Mouse (Mus musculus): ENCODE data around the gene Dlec1. TPM values are rescaled to one million over a fixed set of nuclear protein-coding genes. Genes with fewer than 3 reads are reported as not detected.

The Dlec1 gene
- polyA plus RNA-seq, 1 experiment from 2014 or later = 0.57 TPM

- H3K27ac ChIP-seq (ENCODE audit: low read length) = no peak overlapping the region
- WGBS = 17% methylated on average over 15 of the region's 15 CpGs
- H3K4me2 ChIP-seq (ENCODE audit: low read length) = no peak overlapping the region
- H3K4me3 ChIP-seq (replicated peaks; ENCODE audit: low read length) = no peak overlapping the region
- H3K27me3 ChIP-seq (replicated peaks; ENCODE audit: control insufficient read depth, insufficient read depth, low read length) = peaks cover 7% of the 10 kb centered on the region; the same call in 1 of the 2 replicates
- H3K4me1 ChIP-seq (replicated peaks; ENCODE audit: control insufficient read depth, insufficient read depth, low read length) = peaks cover 8% of the 10 kb centered on the region
- H3K36me3 ChIP-seq (ENCODE audit: control insufficient read depth, insufficient read depth) = no peaks in the 10 kb centered on the region
- ATAC-seq = no peak
- H3K9ac ChIP-seq (replicated peaks; ENCODE audit: low read depth, low read length) = no peak overlapping the region
- H3K9me3 ChIP-seq (ENCODE audit: control insufficient read depth, low read length) = no peaks in the 10 kb centered on the region
Measured at GRCm38 (mm10) chr9:119100177-119100898, 1.9 kb upstream of the Dlec1 start.

DNA sequence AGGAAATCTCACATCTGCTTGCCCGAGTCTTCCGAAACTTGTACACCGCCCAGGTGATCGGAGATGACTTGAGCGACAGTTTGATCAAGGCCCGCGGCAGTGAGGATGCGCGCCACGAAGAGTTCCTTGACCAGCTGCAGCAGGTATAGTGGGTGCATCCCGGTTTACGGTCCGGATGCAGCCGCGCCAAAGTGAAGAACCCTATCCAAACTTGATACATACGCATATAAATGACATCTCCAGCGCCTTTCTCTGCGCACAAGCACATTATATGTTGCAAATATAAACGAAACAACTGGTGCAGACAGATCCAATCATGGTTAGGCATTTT is 470 bp downstream of the Dlec1 start:
- Histone ChIP-seq H3K9ac (replicated peaks; ENCODE audit: low read depth, low read length) (peak overlapping the region; percentile 59), H3K27me3 (replicated peaks; ENCODE audit: control insufficient read depth, insufficient read depth, low read length) (peaks cover 7% of the 10 kb centered on the region; the same call in 1 of the 2 replicates), H3K9me3 (ENCODE audit: control insufficient read depth, low read length) (no peaks in the 10 kb centered on the region), H3K4me2 (ENCODE audit: low read length) (peak overlapping the region; percentile 89), H3K27ac (ENCODE audit: low read length) (no peak overlapping the region), H3K36me3 (ENCODE audit: control insufficient read depth, insufficient read depth) (no peaks in the 10 kb centered on the region), H3K4me3 (replicated peaks; ENCODE audit: low read length) (peak overlapping the region; percentile 58), H3K4me1 (replicated peaks; ENCODE audit: control insufficient read depth, insufficient read depth, low read length) (peaks cover 8% of the 10 kb centered on the region)
- no peak for ATAC-seq
- WGBS = 3% methylated on average over 19 of the region's 19 CpGs

- 92% methylated on average over 4 of the region's 4 CpGs for WGBS
- Histone ChIP-seq H3K9me3 (ENCODE audit: control insufficient read depth, low read length) (no peaks in the 10 kb centered on the region), H3K36me3 (ENCODE audit: control insufficient read depth, insufficient read depth) (no peaks in the 10 kb centered on the region), H3K27ac (ENCODE audit: low read length) (no peak overlapping the region), H3K27me3 (replicated peaks; ENCODE audit: control insufficient read depth, insufficient read depth, low read length) (peaks cover 7% of the 10 kb centered on the region; the same call in 1 of the 2 replicates), H3K4me3 (replicated peaks; ENCODE audit: low read length) (no peak overlapping the region), H3K4me1 (replicated peaks; ENCODE audit: control insufficient read depth, insufficient read depth, low read length) (0 out of 2 replicates have a peak, but pooled peaks cover 5% of the 10 kb centered on the region), H3K9ac (replicated peaks; ENCODE audit: low read depth, low read length) (no peak overlapping the region), H3K4me2 (ENCODE audit: low read length) (no peak overlapping the region)
- no peak for ATAC-seq
Measured at GRCm38 (mm10) chr9:119107566-119107965, 5.3 kb downstream of the Dlec1 start.

DNA sequence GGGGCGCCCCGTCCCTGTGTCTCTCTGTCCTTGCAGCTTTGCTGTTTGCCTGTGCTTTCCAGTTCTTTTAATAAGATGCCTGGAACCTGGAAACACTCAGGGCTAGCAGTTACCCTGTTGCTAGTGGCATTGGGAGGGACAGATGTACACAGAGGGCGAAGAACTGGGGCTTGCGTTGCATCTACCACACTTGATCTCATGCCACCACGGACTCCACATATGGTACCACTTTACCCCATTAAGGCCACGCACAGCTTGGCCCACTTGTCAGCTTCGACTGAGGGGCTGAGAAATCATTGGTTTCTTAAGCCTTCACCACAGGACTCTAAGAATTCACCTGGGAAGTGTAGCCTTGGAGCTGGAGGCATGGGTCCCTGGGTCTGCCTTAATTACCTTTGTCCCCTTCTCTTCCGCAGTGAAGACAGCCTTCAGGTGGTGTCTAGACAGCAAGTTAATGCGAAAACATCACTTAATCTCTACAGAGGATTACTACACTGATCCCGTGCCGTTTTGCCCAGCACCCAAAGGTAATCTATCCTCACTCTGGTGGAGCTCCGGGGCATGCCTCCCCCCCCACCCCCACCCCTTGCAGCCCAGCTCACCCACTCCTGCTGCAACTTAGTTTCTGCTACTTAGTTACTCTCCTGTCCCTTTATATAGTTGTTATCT is 7.5 kb downstream of the Dlec1 start:
- Histone ChIP-seq H3K4me1 (replicated peaks; ENCODE audit: control insufficient read depth, insufficient read depth, low read length) (no peaks in the 10 kb centered on the region), H3K36me3 (ENCODE audit: control insufficient read depth, insufficient read depth) (no peaks in the 10 kb centered on the region), H3K27me3 (replicated peaks; ENCODE audit: control insufficient read depth, insufficient read depth, low read length) (no peaks in the 10 kb centered on the region), H3K9ac (replicated peaks; ENCODE audit: low read depth, low read length) (no peak overlapping the region), H3K4me3 (replicated peaks; ENCODE audit: low read length) (no peak overlapping the region), H3K4me2 (ENCODE audit: low read length) (no peak overlapping the region), H3K27ac (ENCODE audit: low read length) (no peak overlapping the region), H3K9me3 (ENCODE audit: control insufficient read depth, low read length) (no peaks in the 10 kb centered on the region)
- ATAC-seq = no peak
- WGBS = 53% methylated on average over 12 of the region's 12 CpGs

DNA sequence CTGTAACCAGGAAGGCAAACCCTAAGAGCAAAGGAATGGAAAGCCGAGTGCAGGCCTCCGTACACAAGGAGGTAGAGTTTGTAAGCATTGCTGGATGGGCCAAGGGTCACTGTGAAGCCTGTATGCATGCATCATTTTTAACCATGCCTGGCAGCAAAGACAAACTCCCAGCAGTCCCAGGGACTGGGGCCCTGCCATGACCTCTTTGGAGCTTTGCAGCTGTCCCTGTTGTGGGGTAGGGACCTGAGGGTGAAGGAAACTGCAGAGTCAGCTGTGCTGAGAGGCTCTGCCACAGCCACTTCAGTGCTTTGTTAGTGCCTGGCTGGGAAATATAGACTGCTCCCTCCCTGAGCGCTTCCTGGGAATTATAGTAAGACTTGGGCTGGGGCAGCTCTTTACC is 8.4 kb downstream of the Dlec1 start:
- WGBS = 49% methylated on average over 3 of the region's 3 CpGs

DNA sequence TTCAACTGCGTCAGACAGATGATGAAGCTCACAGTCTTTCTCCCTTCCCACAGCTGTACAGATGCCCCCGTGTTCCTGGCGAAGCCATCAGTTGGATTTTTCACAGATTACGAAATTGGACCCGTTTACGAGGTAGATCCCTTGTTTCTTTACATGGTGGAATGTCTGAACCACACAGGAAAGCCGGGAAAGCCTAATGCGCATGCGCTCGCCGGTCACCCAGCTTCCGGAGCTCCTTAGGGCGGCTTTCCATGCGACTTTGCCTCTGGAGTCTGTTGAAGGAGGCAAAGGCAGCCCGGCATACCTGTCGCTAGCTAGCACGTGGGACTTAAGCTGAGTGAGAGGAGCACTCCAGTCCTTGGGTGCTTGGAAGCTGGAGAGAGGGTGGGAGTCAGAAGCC is 12.6 kb downstream of the Dlec1 start:
- H3K4me2 ChIP-seq (ENCODE audit: low read length) = no peak overlapping the region
- H3K9me3 ChIP-seq (ENCODE audit: control insufficient read depth, low read length) = no peaks in the 10 kb centered on the region
- H3K9ac ChIP-seq (replicated peaks; ENCODE audit: low read depth, low read length) = no peak overlapping the region
- H3K36me3 ChIP-seq (ENCODE audit: control insufficient read depth, insufficient read depth) = no peaks in the 10 kb centered on the region
- WGBS = 85% methylated on average over 17 of the region's 17 CpGs
- H3K4me3 ChIP-seq (replicated peaks; ENCODE audit: low read length) = no peak overlapping the region
- H3K4me1 ChIP-seq (replicated peaks; ENCODE audit: control insufficient read depth, insufficient read depth, low read length) = no peaks in the 10 kb centered on the region
- H3K27ac ChIP-seq (ENCODE audit: low read length) = no peak overlapping the region
- no peaks in the 10 kb centered on the region for H3K27me3 ChIP-seq (replicated peaks; ENCODE audit: control insufficient read depth, insufficient read depth, low read length)
- ATAC-seq = no peak

More for the DNA sequence above, 8.4 kb downstream of the Dlec1 start:
- H3K9ac ChIP-seq (replicated peaks; ENCODE audit: low read depth, low read length) = no peak overlapping the region
- H3K27ac ChIP-seq (ENCODE audit: low read length) = no peak overlapping the region
- H3K4me1 ChIP-seq (replicated peaks; ENCODE audit: control insufficient read depth, insufficient read depth, low read length) = no peaks in the 10 kb centered on the region
- H3K9me3 ChIP-seq (ENCODE audit: control insufficient read depth, low read length) = no peaks in the 10 kb centered on the region
- no peak overlapping the region for H3K4me3 ChIP-seq (replicated peaks; ENCODE audit: low read length)
- no peak overlapping the region for H3K4me2 ChIP-seq (ENCODE audit: low read length)
- H3K36me3 ChIP-seq (ENCODE audit: control insufficient read depth, insufficient read depth) = no peaks in the 10 kb centered on the region
- H3K27me3 ChIP-seq (replicated peaks; ENCODE audit: control insufficient read depth, insufficient read depth, low read length) = no peaks in the 10 kb centered on the region
- no peak for ATAC-seq

DNA sequence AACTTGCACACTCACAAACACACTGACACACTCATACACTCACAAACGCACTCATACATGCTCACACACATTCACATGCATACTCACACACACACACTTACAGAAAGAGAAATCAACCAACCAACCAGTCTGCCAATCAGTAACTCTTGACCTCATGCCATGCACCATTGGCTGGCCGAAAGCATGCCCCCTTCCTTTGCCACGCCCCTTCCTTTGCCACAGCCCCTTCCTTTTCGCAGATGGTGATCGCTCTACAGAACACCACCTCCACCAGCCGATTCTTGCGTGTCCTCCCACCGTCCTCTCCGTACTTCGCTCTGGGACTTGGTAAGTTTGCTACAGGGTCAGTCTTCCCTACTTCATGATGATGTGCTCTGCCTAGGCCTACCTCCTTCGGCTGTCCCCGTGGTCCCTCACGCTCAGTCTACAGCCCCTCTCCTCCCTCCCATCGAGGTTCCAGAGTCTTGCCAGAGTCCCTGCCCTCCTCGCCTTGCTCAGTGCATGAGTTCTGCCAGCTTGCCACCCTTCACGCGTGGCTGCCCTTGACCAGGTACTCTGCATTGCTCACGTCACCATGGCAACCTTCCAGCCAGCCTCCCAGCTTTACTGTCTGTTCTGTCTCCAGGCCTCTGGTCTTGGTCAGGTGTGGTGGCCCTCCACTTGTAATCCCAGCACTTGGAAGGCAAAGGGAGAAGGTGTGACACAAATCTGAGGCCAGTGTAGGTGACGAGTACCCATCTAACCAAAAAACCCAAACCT is 17.3 kb downstream of the Dlec1 start:
- Histone ChIP-seq H3K27ac (ENCODE audit: low read length) (no peak overlapping the region), H3K9ac (replicated peaks; ENCODE audit: low read depth, low read length) (no peak overlapping the region), H3K9me3 (ENCODE audit: control insufficient read depth, low read length) (no peaks in the 10 kb centered on the region), H3K4me2 (ENCODE audit: low read length) (no peak overlapping the region), H3K27me3 (replicated peaks; ENCODE audit: control insufficient read depth, insufficient read depth, low read length) (no peaks in the 10 kb centered on the region), H3K4me3 (replicated peaks; ENCODE audit: low read length) (no peak overlapping the region), H3K4me1 (replicated peaks; ENCODE audit: control insufficient read depth, insufficient read depth, low read length) (no peaks in the 10 kb centered on the region), H3K36me3 (ENCODE audit: control insufficient read depth, insufficient read depth) (no peaks in the 10 kb centered on the region)
- 77% methylated on average over 19 of the region's 19 CpGs for WGBS
- no peak for ATAC-seq

DNA sequence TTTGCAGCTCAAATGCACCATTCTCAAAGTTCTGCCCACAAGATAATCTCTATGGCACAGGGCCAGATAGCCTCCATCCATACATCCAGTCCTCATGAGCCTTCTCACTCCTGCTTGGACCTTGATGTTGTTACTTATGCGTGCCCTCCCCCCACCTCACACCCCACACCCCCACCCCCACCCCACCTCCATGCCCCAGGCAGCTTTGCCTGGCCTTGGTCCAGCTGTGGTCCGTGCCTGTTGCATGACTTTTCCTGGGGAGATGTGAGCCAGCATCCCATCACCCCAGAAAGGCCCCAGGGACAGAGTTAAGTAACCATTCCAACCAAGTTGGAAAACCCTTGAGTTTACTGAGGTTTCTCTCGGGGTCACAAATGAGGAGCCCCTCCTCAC is 17.9 kb downstream of the Dlec1 start:
- ATAC-seq = no peak
- WGBS = 67% methylated on average over 3 of the region's 3 CpGs
- no peak overlapping the region for H3K9ac ChIP-seq (replicated peaks; ENCODE audit: low read depth, low read length)
- no peak overlapping the region for H3K27ac ChIP-seq (ENCODE audit: low read length)
- no peaks in the 10 kb centered on the region for H3K27me3 ChIP-seq (replicated peaks; ENCODE audit: control insufficient read depth, insufficient read depth, low read length)
- H3K36me3 ChIP-seq (ENCODE audit: control insufficient read depth, insufficient read depth) = no peaks in the 10 kb centered on the region
- H3K4me1 ChIP-seq (replicated peaks; ENCODE audit: control insufficient read depth, insufficient read depth, low read length) = no peaks in the 10 kb centered on the region
- no peak overlapping the region for H3K4me2 ChIP-seq (ENCODE audit: low read length)
- no peaks in the 10 kb centered on the region for H3K9me3 ChIP-seq (ENCODE audit: control insufficient read depth, low read length)
- no peak overlapping the region for H3K4me3 ChIP-seq (replicated peaks; ENCODE audit: low read length)

GRCm38 (mm10) chr9:119122596-119123369 is 20.5 kb downstream of the Dlec1 start:
- H3K9ac ChIP-seq (replicated peaks; ENCODE audit: low read depth, low read length) = no peak overlapping the region
- no peak overlapping the region for H3K4me2 ChIP-seq (ENCODE audit: low read length)
- H3K4me1 ChIP-seq (replicated peaks; ENCODE audit: control insufficient read depth, insufficient read depth, low read length) = no peaks in the 10 kb centered on the region
- no peaks in the 10 kb centered on the region for H3K27me3 ChIP-seq (replicated peaks; ENCODE audit: control insufficient read depth, insufficient read depth, low read length)
- no peak for ATAC-seq
- 84% methylated on average over 18 of the region's 18 CpGs for WGBS
- no peaks in the 10 kb centered on the region for H3K36me3 ChIP-seq (ENCODE audit: control insufficient read depth, insufficient read depth)
- H3K4me3 ChIP-seq (replicated peaks; ENCODE audit: low read length) = no peak overlapping the region
- no peak overlapping the region for H3K27ac ChIP-seq (ENCODE audit: low read length)
- H3K9me3 ChIP-seq (ENCODE audit: control insufficient read depth, low read length) = no peaks in the 10 kb centered on the region
